Mouse (Mus musculus): ENCODE data around the gene 1700025B11Rik.

DNA sequence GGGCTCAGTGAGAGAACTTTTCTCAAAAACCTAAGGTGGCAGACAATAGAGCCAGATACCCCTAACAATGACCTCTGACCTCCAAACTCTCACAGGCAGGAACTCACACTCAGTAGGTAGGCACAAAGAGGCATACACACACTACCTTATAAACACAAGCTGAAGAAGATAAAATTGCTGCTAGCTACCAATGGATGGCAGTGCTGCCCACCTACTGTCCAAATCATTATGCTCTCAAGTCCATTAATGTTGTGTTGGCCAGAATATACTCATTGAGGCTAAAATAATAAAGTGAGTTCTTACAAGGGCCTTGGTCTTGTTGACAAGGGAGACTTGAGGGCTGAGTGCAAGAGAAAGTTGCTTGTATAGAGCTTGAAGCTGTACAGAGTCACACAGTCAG lies 1.5 kb upstream of the 1700025B11Rik start:
- TF ChIP-seq CTCF (IDR thresholded peaks at IDR 0.05; ENCODE audit: borderline replicate concordance, control insufficient read depth, extremely low read depth, insufficient read depth, low read length, poor library complexity) (no peak), POLR2A (IDR thresholded peaks at IDR 0.05; ENCODE audit: control insufficient read depth, extremely low read depth, insufficient read depth, low read length, poor library complexity) (no peak)
